Mouse (Mus musculus): ENCODE measurements around the gene Akap13. TPM values are rescaled to one million over a fixed set of nuclear protein-coding genes. Genes with fewer than 3 reads are reported as not detected.

The Akap13 gene
- polyA plus RNA-seq, 2 experiments from 2014 or later, result 382 to 420 TPM

GRCm38 (mm10) chr7:75463579-75464162 lies 8.3 kb downstream of the Akap13 start:
- peak; percentile 39 for ATAC-seq

- no peak for ATAC-seq
Measured at GRCm38 (mm10) chr7:75467791-75468190, 12.5 kb downstream of the Akap13 start.

GRCm38 (mm10) chr7:75470318-75470925 lies 15.1 kb downstream of the Akap13 start:
- no peak for ATAC-seq

GRCm38 (mm10) chr7:75472316-75473195 lies 17.2 kb downstream of the Akap13 start:
- ATAC-seq, result no peak

- ATAC-seq, result no peak
Measured at GRCm38 (mm10) chr7:75473294-75473693, 18.0 kb downstream of the Akap13 start.

GRCm38 (mm10) chr7:75474064-75474463 lies 18.7 kb downstream of the Akap13 start:
- ATAC-seq, result no peak

- no peak for ATAC-seq
Measured at GRCm38 (mm10) chr7:75474564-75475150, 19.3 kb downstream of the Akap13 start.

GRCm38 (mm10) chr7:75478060-75478459 lies 22.7 kb downstream of the Akap13 start:
- no peak for ATAC-seq

GRCm38 (mm10) chr7:75480721-75481426 lies 25.5 kb downstream of the Akap13 start:
- ATAC-seq, result no peak

GRCm38 (mm10) chr7:75486031-75486430 lies 30.7 kb downstream of the Akap13 start:
- peak; percentile 81 for ATAC-seq

- ATAC-seq, result no peak
Measured at GRCm38 (mm10) chr7:75495941-75496441, 40.7 kb downstream of the Akap13 start.

- ATAC-seq, result no peak
Measured at GRCm38 (mm10) chr7:75498627-75499026, 43.3 kb downstream of the Akap13 start.

GRCm38 (mm10) chr7:75499271-75499670 lies 43.9 kb downstream of the Akap13 start:
- peak; percentile 36 for ATAC-seq

GRCm38 (mm10) chr7:75500164-75500563 lies 44.8 kb downstream of the Akap13 start:
- ATAC-seq, result no peak

- no peak for ATAC-seq
Measured at GRCm38 (mm10) chr7:75500793-75501192, 45.5 kb downstream of the Akap13 start.

- no peak for ATAC-seq
Measured at GRCm38 (mm10) chr7:75504524-75504923, 49.2 kb downstream of the Akap13 start.

- ATAC-seq, result no peak
Measured at GRCm38 (mm10) chr7:75506628-75507027, 51.3 kb downstream of the Akap13 start.

GRCm38 (mm10) chr7:75509085-75509873 lies 53.9 kb downstream of the Akap13 start:
- peak; percentile 63 for ATAC-seq

GRCm38 (mm10) chr7:75515472-75515871 lies 60.1 kb downstream of the Akap13 start:
- no peak for ATAC-seq

GRCm38 (mm10) chr7:75516716-75517619 lies 61.6 kb downstream of the Akap13 start:
- ATAC-seq, result peak; percentile 79
